Mouse (Mus musculus) forebrain, embryonic 15.5 days (tissue): Measurements from ENCODE around the gene Rufy2. TPM values are rescaled to one million over a fixed set of nuclear protein-coding genes. Genes with fewer than 3 reads are reported as not detected.

Source experiments
- ATAC-seq: fragments of 200-750 bp; cut with Nextera tagmentation; replicated peaks from 2 replicates; pipeline ENCODE4 v1.8.0; 2017; ENCODE audit warnings: mild to moderate bottlenecking, moderate TSS enrichment, moderate library complexity
- H3K27ac ChIP-seq: fragments of 300-500 bp; sonication (generic); replicated peaks from 2 replicates; pipeline ENCODE4 v1.5.1; 2015; ENCODE audit warnings: mild to moderate bottlenecking, inconsistent platforms
- H3K27me3 ChIP-seq: fragments of 300-500 bp; sonication (generic); 2 replicates; pipeline ENCODE4 v1.6.1; 2015; ENCODE audit warnings: inconsistent platforms
- H3K36me3 ChIP-seq: fragments of 300-500 bp; sonication (generic); 2 replicates; pipeline ENCODE4 v1.6.1; 2015; ENCODE audit warnings: mild to moderate bottlenecking, inconsistent platforms
- H3K4me1 ChIP-seq: fragments of 300-500 bp; sonication (generic); 2 replicates; pipeline ENCODE4 v1.6.1; 2015; ENCODE audit warnings: inconsistent platforms
- H3K4me2 ChIP-seq: fragments of 300-500 bp; sonication (generic); replicated peaks from 2 replicates; pipeline ENCODE4 v1.6.1; 2015; ENCODE audit warnings: mild to moderate bottlenecking, inconsistent platforms
- H3K4me3 ChIP-seq: fragments of 300-500 bp; sonication (generic); 2 replicates; pipeline ENCODE4 v1.5.1; 2015; ENCODE audit warnings: mild to moderate bottlenecking, inconsistent platforms
- H3K9ac ChIP-seq: fragments of 300-500 bp; sonication (generic); replicated peaks from 2 replicates; pipeline ENCODE4 v1.6.1; 2015; ENCODE audit warnings: mild to moderate bottlenecking, inconsistent platforms
- H3K9me3 ChIP-seq: fragments of 300-500 bp; sonication (generic); 2 replicates; pipeline ENCODE4 v1.6.1; 2016; ENCODE audit warnings: inconsistent platforms
- WGBS: fragments of 180-500 bp; shearing (Covaris S2); methylation state at CpG from one replicate; pipeline ENCODE4 v1.1.7; 2015; ENCODE audit warnings: mixed read lengths; 5-methylcytosine and 5-hydroxymethylcytosine counted together
- polyA plus RNA-seq: library from polyadenylated mRNA; unstranded; fragments of >200 nt; fragmentation: Nextera tagmentation; extraction: Ambion mirVana; gene quantifications from 2 replicates; pipeline ENCODE4 v1.2.1, GENCODE M21; 2015

The Rufy2 gene
- polyA plus RNA-seq, 1 experiment from 2014 or later = 58.3 TPM

DNA sequence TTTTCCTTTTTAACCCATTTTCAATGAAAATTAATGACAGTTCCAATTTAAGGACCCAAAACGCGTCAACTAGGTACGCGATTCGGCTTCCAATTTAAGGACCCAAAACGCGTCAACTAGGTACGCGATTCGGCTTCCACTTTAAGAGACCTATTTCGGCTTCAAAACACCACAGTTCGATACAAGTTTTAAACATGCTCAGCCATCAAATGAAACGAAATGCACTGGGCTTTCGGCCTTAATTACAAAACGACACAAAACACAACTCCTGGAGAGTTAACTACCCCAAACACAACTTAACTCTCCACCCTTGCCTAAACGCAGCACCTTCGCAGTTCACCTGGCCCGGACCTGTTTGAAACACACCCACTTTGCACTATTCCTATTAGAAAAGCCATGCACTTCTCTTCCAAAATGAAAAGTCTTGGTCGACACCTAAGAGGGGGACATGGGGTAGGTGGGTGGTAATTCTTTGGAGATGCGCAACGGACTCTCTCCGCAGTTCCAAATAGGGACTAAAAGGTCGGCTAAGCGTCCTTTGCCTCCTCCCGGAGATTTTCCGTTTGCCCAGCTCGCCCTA is 42.6 kb downstream of the Rufy2 start:
- H3K4me2 ChIP-seq = peak overlapping the region; percentile 83
- WGBS = under 1% methylated on average over 27 of the region's 27 CpGs
- H3K9ac ChIP-seq = peak overlapping the region; percentile 99
- ATAC-seq = no peak
- peak overlapping the region; percentile 100 for H3K27ac ChIP-seq
- H3K36me3 ChIP-seq = peaks cover 4% of the 10 kb centered on the region
- H3K4me1 ChIP-seq = peaks cover 68% of the 10 kb centered on the region
- H3K9me3 ChIP-seq = no peaks in the 10 kb centered on the region
- H3K4me3 ChIP-seq = peak overlapping the region; percentile 85
- no peaks in the 10 kb centered on the region for H3K27me3 ChIP-seq

- WGBS = under 1% methylated on average over 68 of the region's 68 CpGs
- H3K4me1 ChIP-seq = peaks cover 65% of the 10 kb centered on the region
- peak overlapping the region; percentile 83 for H3K4me2 ChIP-seq
Measured at GRCm38 (mm10) chr10:63023121-63023748, 43.2 kb downstream of the Rufy2 start.

GRCm38 (mm10) chr10:63023749-63024579 is 43.9 kb downstream of the Rufy2 start, which contains the start of the genes Hnrnph3 and Pbld2:
TSS of gene Hnrnph3 (minus strand) at chr10:63024217.
TSS of gene Pbld2 (plus strand) at chr10:63024315.
- no peaks in the 10 kb centered on the region for H3K36me3 ChIP-seq
- H3K27me3 ChIP-seq = no peaks in the 10 kb centered on the region
- H3K4me1 ChIP-seq = peaks cover 59% of the 10 kb centered on the region
- no peaks in the 10 kb centered on the region for H3K9me3 ChIP-seq
- H3K4me3 ChIP-seq = peak within 1 kb of the TSS; percentile 85
- peak; percentile 94 for ATAC-seq
- H3K27ac ChIP-seq = peak within 1 kb of the TSS; percentile 100
- under 1% methylated on average over 51 of the region's 69 CpGs for WGBS
- peak within 1 kb of the TSS; percentile 99 for H3K9ac ChIP-seq
- H3K4me2 ChIP-seq = peak within 1 kb of the TSS; percentile 83

More at GRCm38 (mm10) chr10:63023121-63023748, 43.2 kb downstream of the Rufy2 start:
- Histone ChIP-seq H3K36me3 (no peaks in the 10 kb centered on the region), H3K27ac (peak overlapping the region; percentile 100), H3K4me3 (peak overlapping the region; percentile 85), H3K9ac (peak overlapping the region; percentile 99), H3K9me3 (no peaks in the 10 kb centered on the region), H3K27me3 (no peaks in the 10 kb centered on the region)
- peak; percentile 34 for ATAC-seq

DNA sequence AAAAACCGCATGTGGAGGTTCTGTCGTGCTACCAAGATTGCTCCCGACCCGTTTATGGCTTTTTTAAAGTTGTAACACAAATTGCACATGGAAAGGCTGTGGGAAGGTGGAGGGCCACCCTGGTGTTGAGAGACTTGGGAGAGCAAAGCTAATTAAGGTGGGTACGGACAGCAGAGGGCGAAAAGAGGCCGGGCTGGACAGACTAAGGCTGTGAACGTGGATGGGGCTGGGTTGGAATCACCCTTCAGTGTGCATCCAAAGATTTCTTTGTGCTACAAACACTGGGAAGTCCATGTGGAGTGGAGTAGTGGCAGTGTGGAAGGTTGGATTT is 44.5 kb downstream of the Rufy2 start:
- peak; percentile 18 for ATAC-seq
- H3K4me1 ChIP-seq = peaks cover 54% of the 10 kb centered on the region
- no peaks in the 10 kb centered on the region for H3K27me3 ChIP-seq
- under 1% methylated on average over 8 of the region's 8 CpGs for WGBS
- peak overlapping the region; percentile 99 for H3K9ac ChIP-seq
- H3K9me3 ChIP-seq = no peaks in the 10 kb centered on the region
- H3K4me3 ChIP-seq = peak overlapping the region; percentile 85
- peak overlapping the region; percentile 100 for H3K27ac ChIP-seq
- no peaks in the 10 kb centered on the region for H3K36me3 ChIP-seq
- peak overlapping the region; percentile 59 for H3K4me2 ChIP-seq

DNA sequence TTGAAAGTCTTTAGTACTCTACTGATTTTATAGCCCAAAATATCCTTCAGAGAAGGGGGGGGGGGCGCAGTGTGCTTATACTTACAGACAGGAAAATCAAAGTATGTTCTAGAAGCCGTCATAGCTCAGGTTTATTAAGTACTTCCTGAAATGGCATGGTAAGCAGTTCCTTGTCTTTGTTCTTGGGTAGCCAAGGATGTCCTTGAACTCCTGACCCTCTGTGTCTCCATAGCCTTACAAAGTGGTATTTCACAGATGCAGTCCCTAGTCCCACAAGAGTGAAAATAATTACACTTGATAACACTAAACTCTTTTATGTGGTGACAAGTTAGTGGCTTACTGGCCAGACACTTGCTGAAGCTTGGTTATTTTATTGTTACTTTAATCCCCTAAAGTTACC is 45.0 kb downstream of the Rufy2 start:
- H3K4me2 ChIP-seq = peak overlapping the region; percentile 59
- H3K9ac ChIP-seq = peak overlapping the region; percentile 99
- peaks cover 49% of the 10 kb centered on the region for H3K4me1 ChIP-seq
- no peaks in the 10 kb centered on the region for H3K27me3 ChIP-seq
- peak overlapping the region; percentile 100 for H3K27ac ChIP-seq
- no peaks in the 10 kb centered on the region for H3K36me3 ChIP-seq
- WGBS = 14% methylated on average over 2 of the region's 2 CpGs
- H3K4me3 ChIP-seq = peak overlapping the region; percentile 85
- no peaks in the 10 kb centered on the region for H3K9me3 ChIP-seq
- ATAC-seq = no peak

DNA sequence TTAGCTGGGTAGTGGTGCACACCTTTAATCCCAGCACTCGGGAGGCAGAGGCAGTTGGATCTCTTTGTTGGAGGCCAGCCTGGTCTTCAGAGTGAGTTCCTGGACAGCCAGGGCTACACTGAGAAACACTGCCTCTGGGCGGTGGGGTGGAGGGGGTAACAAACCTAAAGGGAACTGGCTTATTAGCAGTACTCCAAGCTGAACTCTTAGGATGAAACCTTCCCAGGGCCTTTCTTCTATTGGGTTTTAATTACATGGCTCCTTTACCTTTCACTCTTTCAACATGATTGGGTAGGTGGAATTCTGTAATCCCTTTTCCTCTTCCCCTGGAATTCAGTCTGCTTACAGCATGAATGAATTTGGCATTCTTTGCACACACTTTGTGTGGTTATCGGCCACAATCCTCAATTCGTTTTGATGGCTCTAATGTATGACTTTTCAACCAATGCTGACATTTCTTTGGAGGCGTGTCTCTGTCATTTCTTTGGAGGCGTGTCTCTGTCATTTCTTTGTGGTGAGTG is 45.5 kb downstream of the Rufy2 start:
- no peaks in the 10 kb centered on the region for H3K27me3 ChIP-seq
- WGBS = 2% methylated on average over 6 of the region's 6 CpGs
- peak overlapping the region; percentile 59 for H3K4me2 ChIP-seq
- no peaks in the 10 kb centered on the region for H3K9me3 ChIP-seq
- peak overlapping the region; percentile 100 for H3K27ac ChIP-seq
- H3K9ac ChIP-seq = peak overlapping the region; percentile 10; the same call in 1 of the 2 replicates
- H3K4me1 ChIP-seq = peaks cover 44% of the 10 kb centered on the region
- peak overlapping the region; percentile 85 for H3K4me3 ChIP-seq
- ATAC-seq = no peak
- H3K36me3 ChIP-seq = no peaks in the 10 kb centered on the region

DNA sequence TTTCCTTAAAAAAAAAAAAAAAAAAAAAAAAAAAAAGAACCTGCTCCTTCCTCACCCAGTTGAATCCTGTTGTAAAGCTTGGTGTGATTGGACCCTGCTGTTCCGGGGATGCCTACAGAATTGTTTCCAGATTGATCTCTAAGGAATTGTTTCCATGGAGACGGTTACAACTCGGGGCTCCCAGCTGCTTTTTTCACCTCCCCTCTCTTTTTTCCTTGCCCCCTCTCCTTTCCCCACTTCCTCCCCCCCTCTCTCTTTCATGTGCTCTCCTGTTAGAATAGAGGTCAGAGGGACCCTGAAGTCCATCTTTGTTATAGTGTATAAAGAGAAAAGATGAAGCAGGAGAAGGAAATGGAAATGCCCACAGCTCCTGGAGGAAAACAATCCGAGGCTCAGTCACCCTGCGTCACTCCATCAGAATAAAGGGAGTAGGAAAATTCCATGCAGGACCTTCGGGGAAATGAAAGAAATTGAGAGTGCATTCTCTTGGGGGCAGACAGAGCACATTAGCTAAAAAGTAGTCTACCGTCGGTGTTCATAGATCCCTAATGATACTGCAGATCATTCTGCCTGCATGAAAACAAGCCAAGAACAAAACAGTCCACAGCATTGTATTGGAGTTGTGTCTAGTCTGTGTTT is 46.3 kb downstream of the Rufy2 start:
- no peaks in the 10 kb centered on the region for H3K9me3 ChIP-seq
- H3K36me3 ChIP-seq = no peaks in the 10 kb centered on the region
- H3K9ac ChIP-seq = peak overlapping the region; percentile 17; the same call in 1 of the 2 replicates
- no peaks in the 10 kb centered on the region for H3K27me3 ChIP-seq
- H3K4me1 ChIP-seq = peaks cover 36% of the 10 kb centered on the region
- ATAC-seq = no peak
- 3% methylated on average over 8 of the region's 8 CpGs for WGBS
- H3K27ac ChIP-seq = peak overlapping the region; percentile 100
- H3K4me2 ChIP-seq = peak overlapping the region; percentile 59
- H3K4me3 ChIP-seq = peak overlapping the region; percentile 85; the same call in 1 of the 2 replicates

DNA sequence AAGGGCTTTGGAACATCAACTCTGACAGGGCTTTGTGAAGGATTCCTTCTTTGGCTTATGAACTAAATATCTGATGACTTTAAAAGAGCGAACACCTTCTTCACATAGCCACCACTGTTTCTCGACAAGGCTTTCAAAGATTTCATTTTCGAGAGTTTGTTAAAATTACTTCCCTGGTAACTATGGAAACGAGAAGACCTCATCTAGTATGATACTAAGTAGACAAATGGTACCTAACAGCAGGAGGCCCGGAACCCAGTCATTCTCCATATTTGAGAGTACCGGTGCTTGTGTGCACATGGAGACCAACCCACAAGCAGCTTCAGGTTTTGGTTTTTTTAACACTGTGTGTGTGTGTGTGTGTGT is 46.8 kb downstream of the Rufy2 start:
- peaks cover 31% of the 10 kb centered on the region for H3K4me1 ChIP-seq
- H3K27me3 ChIP-seq = no peaks in the 10 kb centered on the region
- no peak overlapping the region for H3K9ac ChIP-seq
- no peak for ATAC-seq
- H3K27ac ChIP-seq = peak overlapping the region; percentile 100
- 20% methylated on average over 6 of the region's 6 CpGs for WGBS
- H3K4me3 ChIP-seq = 0 out of 2 replicates have a peak overlapping the region, but pooled peaks have one; percentile 85
- H3K36me3 ChIP-seq = no peaks in the 10 kb centered on the region
- no peaks in the 10 kb centered on the region for H3K9me3 ChIP-seq
- H3K4me2 ChIP-seq = peak overlapping the region; percentile 59

- Histone ChIP-seq H3K9me3 (no peaks in the 10 kb centered on the region), H3K27me3 (no peaks in the 10 kb centered on the region), H3K27ac (peak overlapping the region; percentile 100), H3K9ac (no peak overlapping the region), H3K4me3 (no peak overlapping the region), H3K36me3 (no peaks in the 10 kb centered on the region), H3K4me2 (no peak overlapping the region), H3K4me1 (peaks cover 26% of the 10 kb centered on the region)
- 88% methylated on average over 10 of the region's 10 CpGs for WGBS
- no peak for ATAC-seq
Measured at GRCm38 (mm10) chr10:63027376-63028161, 47.5 kb downstream of the Rufy2 start.

GRCm38 (mm10) chr10:63028396-63028795 is 48.4 kb downstream of the Rufy2 start:
- Histone ChIP-seq H3K9me3 (no peaks in the 10 kb centered on the region), H3K9ac (no peak overlapping the region), H3K27ac (no peak overlapping the region), H3K27me3 (no peaks in the 10 kb centered on the region), H3K4me2 (no peak overlapping the region), H3K36me3 (no peaks in the 10 kb centered on the region), H3K4me1 (peaks cover 26% of the 10 kb centered on the region), H3K4me3 (no peak overlapping the region)
- no peak for ATAC-seq
- 36% methylated on average over 4 of the region's 4 CpGs for WGBS

GRCm38 (mm10) chr10:63032267-63032666 is 52.2 kb downstream of the Rufy2 start:
- Histone ChIP-seq H3K9ac (no peak overlapping the region), H3K27me3 (no peaks in the 10 kb centered on the region), H3K36me3 (no peaks in the 10 kb centered on the region), H3K4me2 (no peak overlapping the region), H3K4me1 (peaks cover 2% of the 10 kb centered on the region), H3K27ac (no peak overlapping the region), H3K4me3 (no peak overlapping the region), H3K9me3 (no peaks in the 10 kb centered on the region)
- no peak for ATAC-seq
- WGBS = 89% methylated on average over 3 of the region's 3 CpGs
